In the genomic region with DNA sequence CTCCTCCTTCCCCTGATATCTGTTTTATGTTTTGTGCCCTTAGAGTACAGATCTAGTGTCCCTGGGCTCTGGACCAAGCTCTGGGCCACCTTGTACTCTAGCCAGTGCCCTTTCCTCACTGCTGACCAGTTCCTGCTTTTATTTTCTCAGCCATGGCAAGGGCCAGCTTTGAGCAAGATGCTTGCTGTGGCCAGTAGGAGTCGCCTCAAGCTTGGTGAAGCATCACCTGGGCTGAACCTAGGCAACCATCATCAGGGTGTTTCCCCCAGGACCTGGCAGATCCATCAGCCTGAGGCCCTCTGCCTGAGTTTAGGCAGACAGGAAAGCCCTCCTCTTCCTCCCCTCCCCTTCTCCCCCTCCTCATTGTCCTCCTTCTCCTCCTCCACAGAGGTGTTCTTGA, we compare ENCODE assay signal across 9 mouse cellular contexts. TPM values are rescaled to one million over a fixed set of nuclear protein-coding genes. Genes with fewer than 3 reads are reported as not detected.
DNase-seq lines count a peak whose midpoint lies in the region; ATAC-seq and TF ChIP-seq lines count a peak whose summit lies in the region.
"Had no signal": no experiment of that assay in that cellular context is flagged by ENCODE, and none has a peak within 500 bp of the region (broad histone marks: within the 10 kb centered on the region; RNA-seq: fewer than 3 reads in every experiment).

No protein-coding gene starts in this region.

- peaks cover 5% of the 10 kb centered on the region; the same call in 1 of the 2 replicates for H3K36me3 ChIP-seq in hindbrain, embryonic 11.5 days (ENCODE audit: control insufficient read depth, insufficient read depth, low read length)
- H3K36me3 ChIP-seq in hindbrain, embryonic 16.5 days (ENCODE audit: control insufficient read depth, insufficient read depth, low read length), result peaks cover 36% of the 10 kb centered on the region
- H3K36me3 ChIP-seq in ES-Bruce4 (ENCODE audit: control insufficient read depth, insufficient read depth, low read length, poor library complexity, severe bottlenecking), result peaks cover 3% of the 10 kb centered on the region; the same call in 1 of the 2 replicates
- H3K36me3 ChIP-seq in neural tube, embryonic 15.5 days, result peaks cover 67% of the 10 kb centered on the region

- H3K9me3 ChIP-seq in hindbrain, embryonic 11.5 days (ENCODE audit: control insufficient read depth, low read length), result no peaks in the 10 kb centered on the region
- no peaks in the 10 kb centered on the region for H3K9me3 ChIP-seq in hindbrain, embryonic 16.5 days (ENCODE audit: control insufficient read depth, low read length)
- H3K9me3 ChIP-seq in ES-Bruce4 (replicated peaks; ENCODE audit: control insufficient read depth, insufficient read depth, low read length, poor library complexity, severe bottlenecking), result no peaks in the 10 kb centered on the region
- H3K9me3 ChIP-seq in neural tube, embryonic 15.5 days (replicated peaks), result no peaks in the 10 kb centered on the region

- H3K4me1 ChIP-seq in hindbrain, embryonic 11.5 days (replicated peaks; ENCODE audit: control insufficient read depth, insufficient read depth, low read length), result no peaks in the 10 kb centered on the region
- H3K4me1 ChIP-seq in hindbrain, embryonic 16.5 days (ENCODE audit: control insufficient read depth, insufficient read depth, low read depth, low read length), result no peaks in the 10 kb centered on the region
- H3K4me1 ChIP-seq in ES-Bruce4 (ENCODE audit: control insufficient read depth, insufficient read depth, low read length), result no peaks in the 10 kb centered on the region
- no peaks in the 10 kb centered on the region for H3K4me1 ChIP-seq in embryonic fibroblast, embryonic 13.5 days (ENCODE audit: control insufficient read depth, insufficient read depth, low read length)
- no peaks in the 10 kb centered on the region for H3K4me1 ChIP-seq in neural tube, embryonic 15.5 days

- H3K27ac ChIP-seq in hindbrain, embryonic 11.5 days (ENCODE audit: low read depth, low read length), result no peak overlapping the region
- no peak overlapping the region; the same call in 1 of the 2 replicates for H3K27ac ChIP-seq in hindbrain, embryonic 16.5 days (ENCODE audit: low read depth, low read length)
- no peak overlapping the region for H3K27ac ChIP-seq in ES-Bruce4 (ENCODE audit: insufficient read depth, low read length)
- no peak overlapping the region for H3K27ac ChIP-seq in embryonic fibroblast, embryonic 13.5 days (ENCODE audit: insufficient read depth, low read length)
- peak overlapping the region; percentile 23; the same call in 1 of the 2 replicates for H3K27ac ChIP-seq in neural tube, embryonic 15.5 days (replicated peaks)
- H3K27ac ChIP-seq: macrophage had no signal

- TF ChIP-seq POLR2A in ES-Bruce4 (IDR thresholded peaks at IDR 0.05; ENCODE audit: insufficient read depth, low read length), result no peak
- TF ChIP-seq POLR2A in embryonic fibroblast, embryonic 13.5 days (IDR thresholded peaks at IDR 0.05; ENCODE audit: low read depth, low read length), result no peak

- H3K9ac ChIP-seq in hindbrain, embryonic 11.5 days (ENCODE audit: low read depth, low read length), result no peak overlapping the region
- no peak overlapping the region for H3K9ac ChIP-seq in hindbrain, embryonic 16.5 days (ENCODE audit: low read depth, low read length)
- no peak overlapping the region for H3K9ac ChIP-seq in ES-Bruce4 (ENCODE audit: low read depth, poor library complexity, severe bottlenecking)
- H3K9ac ChIP-seq in neural tube, embryonic 15.5 days (replicated peaks), result no peak overlapping the region

- TF ChIP-seq EP300 in ES-Bruce4 (IDR thresholded peaks at IDR 0.05; ENCODE audit: insufficient read depth, low read depth, low read length), result no peak

- DNase-seq in hindbrain, embryonic 11.5 days (ENCODE audit: low spot score), result peak; percentile 34
- peak; percentile 63 for DNase-seq in 416B (ENCODE audit: low read depth)
- DNase-seq in kidney, postnatal 25 days, result peak; percentile 67 to 78
- no peak for DNase-seq in frontal cortex, postnatal 36 days (ENCODE audit: low spot score in 2 of 2)

- H3K27me3 ChIP-seq in hindbrain, embryonic 11.5 days (ENCODE audit: control insufficient read depth, insufficient read depth, low read length), result no peaks in the 10 kb centered on the region
- no peaks in the 10 kb centered on the region for H3K27me3 ChIP-seq in hindbrain, embryonic 16.5 days (replicated peaks; ENCODE audit: control insufficient read depth, insufficient read depth, low read length)
- no peaks in the 10 kb centered on the region for H3K27me3 ChIP-seq in ES-Bruce4 (ENCODE audit: control insufficient read depth, insufficient read depth, low read length, poor library complexity, severe bottlenecking)
- H3K27me3 ChIP-seq in neural tube, embryonic 15.5 days (replicated peaks), result no peaks in the 10 kb centered on the region

- no peak overlapping the region for H3K4me2 ChIP-seq in hindbrain, embryonic 11.5 days (replicated peaks; ENCODE audit: low read depth, low read length)
- H3K4me2 ChIP-seq in hindbrain, embryonic 16.5 days (ENCODE audit: low read length), result no peak overlapping the region
- H3K4me2 ChIP-seq in neural tube, embryonic 15.5 days, result no peak overlapping the region

- peak; percentile 74 for TF ChIP-seq CTCF in ES-Bruce4 (IDR thresholded peaks at IDR 0.05; ENCODE audit: low read depth, low read length)
- TF ChIP-seq CTCF in embryonic fibroblast, embryonic 13.5 days (IDR thresholded peaks at IDR 0.05; ENCODE audit: borderline replicate concordance, insufficient read depth, low read length), result peak; percentile 62; the same call in 1 of the 2 replicates

- no peak overlapping the region for H3K4me3 ChIP-seq in hindbrain, embryonic 11.5 days (ENCODE audit: low read depth, low read length)
- H3K4me3 ChIP-seq in hindbrain, embryonic 16.5 days (ENCODE audit: low read length), result no peak overlapping the region
- H3K4me3 ChIP-seq in ES-Bruce4 (ENCODE audit: low read depth, low read length), result no peak overlapping the region
- no peak overlapping the region for H3K4me3 ChIP-seq in embryonic fibroblast, embryonic 13.5 days (ENCODE audit: insufficient read depth, low read length)
- no peak overlapping the region for H3K4me3 ChIP-seq in neural tube, embryonic 15.5 days (replicated peaks)

- no peak for ATAC-seq in hindbrain, embryonic 11.5 days (ENCODE audit: low FRiP score)
- ATAC-seq in hindbrain, embryonic 16.5 days, result no peak
- ATAC-seq in neural tube, embryonic 15.5 days (ENCODE audit: low FRiP score), result no peak

- 38% methylated on average over 1 of the region's 1 CpGs for WGBS in hindbrain, embryonic 11.5 days
- 25% methylated on average over 1 of the region's 1 CpGs for WGBS in hindbrain, embryonic 16.5 days
- WGBS in neural tube, embryonic 15.5 days, result 35% methylated on average over 1 of the region's 1 CpGs

RNA-seq across cellular contexts. Expression of a gene that starts 18.9 kb away (rescaled TPM):
- polyA plus RNA-seq in hindbrain, embryonic 11.5 days (2014; fragmentation: Nextera tagmentation; extraction: Ambion mirVana), result 4.3 and 9.5 TPM in 2 replicates
- 4.6 and 4.7 TPM in 2 replicates for polyA plus RNA-seq in hindbrain, embryonic 16.5 days (2015; fragmentation: Nextera tagmentation; extraction: Ambion mirVana)
- polyA plus RNA-seq in ES-Bruce4 (2011; ENCODE audit: insufficient read depth, insufficient read length, low read depth, missing spikeins), result 7.8 and 11.7 TPM in 2 replicates
- 42.8 and 43.3 TPM in 2 replicates for polyA plus RNA-seq in embryonic fibroblast, embryonic 13.5 days (2011; ENCODE audit: insufficient read length, low read depth, missing spikeins)
- polyA plus RNA-seq in neural tube, embryonic 15.5 days (2015; fragmentation: Nextera tagmentation; extraction: Ambion mirVana), result 5.5 and 6.2 TPM in 2 replicates

RNA-seq across cellular contexts. Expression of a gene that starts 32.8 kb away (rescaled TPM):
- 28.1 and 33.9 TPM in 2 replicates for polyA plus RNA-seq in hindbrain, embryonic 11.5 days (2014; fragmentation: Nextera tagmentation; extraction: Ambion mirVana)
- 46.0 and 51.5 TPM in 2 replicates for polyA plus RNA-seq in hindbrain, embryonic 16.5 days (2015; fragmentation: Nextera tagmentation; extraction: Ambion mirVana)
- 32.4 and 38.3 TPM in 2 replicates for polyA plus RNA-seq in ES-Bruce4 (2011; ENCODE audit: insufficient read depth, insufficient read length, low read depth, missing spikeins)
- 18.6 and 25.3 TPM in 2 replicates for polyA plus RNA-seq in embryonic fibroblast, embryonic 13.5 days (2011; ENCODE audit: insufficient read length, low read depth, missing spikeins)
- 43.2 and 44.0 TPM in 2 replicates for polyA plus RNA-seq in neural tube, embryonic 15.5 days (2015; fragmentation: Nextera tagmentation; extraction: Ambion mirVana)

RNA-seq across cellular contexts. Expression of a gene that starts 35.7 kb away (rescaled TPM):
- 12.2 and 14.7 TPM in 2 replicates for polyA plus RNA-seq in hindbrain, embryonic 11.5 days (2014; fragmentation: Nextera tagmentation; extraction: Ambion mirVana)
- polyA plus RNA-seq in hindbrain, embryonic 16.5 days (2015; fragmentation: Nextera tagmentation; extraction: Ambion mirVana), result 19.1 and 21.5 TPM in 2 replicates
- 20.7 and 20.9 TPM in 2 replicates for polyA plus RNA-seq in ES-Bruce4 (2011; ENCODE audit: insufficient read depth, insufficient read length, low read depth, missing spikeins)
- 28.4 and 32.0 TPM in 2 replicates for polyA plus RNA-seq in embryonic fibroblast, embryonic 13.5 days (2011; ENCODE audit: insufficient read length, low read depth, missing spikeins)
- 20.6 and 21.8 TPM in 2 replicates for polyA plus RNA-seq in neural tube, embryonic 15.5 days (2015; fragmentation: Nextera tagmentation; extraction: Ambion mirVana)

RNA-seq across cellular contexts. Expression of a gene that starts 52.8 kb away (rescaled TPM):
- 337 and 338 TPM in 2 replicates for polyA plus RNA-seq in hindbrain, embryonic 11.5 days (2014; fragmentation: Nextera tagmentation; extraction: Ambion mirVana)
- 220 and 251 TPM in 2 replicates for polyA plus RNA-seq in hindbrain, embryonic 16.5 days (2015; fragmentation: Nextera tagmentation; extraction: Ambion mirVana)
- polyA plus RNA-seq in ES-Bruce4 (2011; ENCODE audit: insufficient read depth, insufficient read length, low read depth, missing spikeins), result 131 and 145 TPM in 2 replicates
- polyA plus RNA-seq in embryonic fibroblast, embryonic 13.5 days (2011; ENCODE audit: insufficient read length, low read depth, missing spikeins), result 131 and 148 TPM in 2 replicates
- 231 and 246 TPM in 2 replicates for polyA plus RNA-seq in neural tube, embryonic 15.5 days (2015; fragmentation: Nextera tagmentation; extraction: Ambion mirVana)

RNA-seq across cellular contexts. Expression of a gene that starts 54.2 kb away (rescaled TPM):
- polyA plus RNA-seq in hindbrain, embryonic 11.5 days (2014; fragmentation: Nextera tagmentation; extraction: Ambion mirVana), result 61.8 and 71.9 TPM in 2 replicates
- polyA plus RNA-seq in hindbrain, embryonic 16.5 days (2015; fragmentation: Nextera tagmentation; extraction: Ambion mirVana), result 61.8 and 64.9 TPM in 2 replicates
- 15.7 and 19.9 TPM in 2 replicates for polyA plus RNA-seq in ES-Bruce4 (2011; ENCODE audit: insufficient read depth, insufficient read length, low read depth, missing spikeins)
- polyA plus RNA-seq in embryonic fibroblast, embryonic 13.5 days (2011; ENCODE audit: insufficient read length, low read depth, missing spikeins), result 20.9 and 25.2 TPM in 2 replicates
- 58.4 and 63.7 TPM in 2 replicates for polyA plus RNA-seq in neural tube, embryonic 15.5 days (2015; fragmentation: Nextera tagmentation; extraction: Ambion mirVana)

Comparison
In these comparisons a context has a peak if more than half of its experiments do, and no peak if none do; other contexts are left out.
1. DNase-seq: peak in hindbrain, embryonic 11.5 days (single experiment), 416B (single experiment) and kidney, postnatal 25 days (2 of 2); none in frontal cortex, postnatal 36 days (0 of 2).